Mouse (Mus musculus) midbrain, embryonic 12.5 days (tissue): ENCODE measurements around the gene Ror1. TPM values are rescaled to one million over a fixed set of nuclear protein-coding genes. Genes with fewer than 3 reads are reported as not detected.

Experiments
- ATAC-seq: fragments of 200-750 bp; cut with Nextera tagmentation; 2 replicates; pipeline ENCODE4 v1.8.0; 2017; ENCODE audit warnings: low read depth, moderate TSS enrichment, moderate library complexity; ENCODE audit not compliant: low FRiP score
- H3K27ac ChIP-seq: fragments of 300-500 bp; sonication (generic); replicated peaks from 2 replicates; pipeline ENCODE4 v1.5.1; 2016; ENCODE audit warnings: mild to moderate bottlenecking
- H3K27me3 ChIP-seq: fragments of 300-500 bp; sonication (generic); 2 replicates; pipeline ENCODE4 v1.6.1; 2016; ENCODE audit warnings: mild to moderate bottlenecking
- H3K36me3 ChIP-seq: fragments of 300-500 bp; sonication (generic); 2 replicates; pipeline ENCODE4 v1.6.1; 2016
- H3K4me1 ChIP-seq: fragments of 300-500 bp; sonication (generic); 2 replicates; pipeline ENCODE4 v1.6.1; 2016
- H3K4me2 ChIP-seq: fragments of 300-500 bp; sonication (generic); replicated peaks from 2 replicates; pipeline ENCODE4 v1.6.1; 2016; ENCODE audit warnings: mild to moderate bottlenecking, moderate library complexity
- H3K4me3 ChIP-seq: fragments of 300-500 bp; sonication (generic); 2 replicates; pipeline ENCODE4 v1.5.1; 2016; ENCODE audit warnings: mild to moderate bottlenecking
- H3K9ac ChIP-seq: fragments of 300-500 bp; sonication (generic); replicated peaks from 2 replicates; pipeline ENCODE4 v1.6.1; 2016; ENCODE audit warnings: mild to moderate bottlenecking, moderate library complexity
- H3K9me3 ChIP-seq: fragments of 300-500 bp; sonication (generic); 2 replicates; pipeline ENCODE4 v1.6.1; 2016; ENCODE audit warnings: mild to moderate bottlenecking
- WGBS: fragments of 180-500 bp; shearing (Covaris S2); methylation state at CpG from one replicate; pipeline ENCODE4 v1.1.7; 2016; 5-methylcytosine and 5-hydroxymethylcytosine counted together
- polyA plus RNA-seq: library from polyadenylated mRNA; unstranded; fragments of >200 nt; fragmentation: Nextera tagmentation; extraction: Ambion mirVana; gene quantifications from 2 replicates; pipeline ENCODE4 v1.2.1, GENCODE M21; 2016

Ror1 gene
- polyA plus RNA-seq, 1 experiment from 2014 or later, result 6.3 TPM

GRCm38 (mm10) chr4:100271059-100271735, 175.6 kb downstream of the Ror1 start:
- no peak overlapping the region for H3K27ac ChIP-seq
- 84% methylated on average over 10 of the region's 10 CpGs for WGBS
- no peak for ATAC-seq
- no peaks in the 10 kb centered on the region for H3K36me3 ChIP-seq
- H3K27me3 ChIP-seq, result no peaks in the 10 kb centered on the region
- no peak overlapping the region for H3K4me3 ChIP-seq
- no peak overlapping the region for H3K4me2 ChIP-seq
- no peak overlapping the region for H3K9ac ChIP-seq
- no peaks in the 10 kb centered on the region for H3K9me3 ChIP-seq
- no peaks in the 10 kb centered on the region for H3K4me1 ChIP-seq

- Histone ChIP-seq H3K36me3 (no peaks in the 10 kb centered on the region), H3K9ac (no peak overlapping the region), H3K27me3 (no peaks in the 10 kb centered on the region), H3K4me2 (no peak overlapping the region), H3K9me3 (no peaks in the 10 kb centered on the region), H3K27ac (no peak overlapping the region), H3K4me3 (no peak overlapping the region), H3K4me1 (no peaks in the 10 kb centered on the region)
- no peak for ATAC-seq
- WGBS, result 61% methylated on average over 6 of the region's 6 CpGs
Measured at GRCm38 (mm10) chr4:100271736-100272127, 176.1 kb downstream of the Ror1 start.

GRCm38 (mm10) chr4:100273356-100273755, 177.8 kb downstream of the Ror1 start:
- no peak overlapping the region for H3K4me3 ChIP-seq
- no peaks in the 10 kb centered on the region for H3K4me1 ChIP-seq
- no peak for ATAC-seq
- no peaks in the 10 kb centered on the region for H3K9me3 ChIP-seq
- WGBS, result 86% methylated on average over 3 of the region's 3 CpGs
- no peak overlapping the region for H3K4me2 ChIP-seq
- H3K36me3 ChIP-seq, result no peaks in the 10 kb centered on the region
- H3K27me3 ChIP-seq, result no peaks in the 10 kb centered on the region
- no peak overlapping the region for H3K9ac ChIP-seq
- H3K27ac ChIP-seq, result no peak overlapping the region

GRCm38 (mm10) chr4:100273807-100274480, 178.4 kb downstream of the Ror1 start:
- Histone ChIP-seq H3K27me3 (no peaks in the 10 kb centered on the region), H3K4me2 (no peak overlapping the region), H3K9ac (no peak overlapping the region), H3K36me3 (no peaks in the 10 kb centered on the region), H3K4me3 (no peak overlapping the region), H3K27ac (no peak overlapping the region), H3K4me1 (no peaks in the 10 kb centered on the region), H3K9me3 (no peaks in the 10 kb centered on the region)
- 93% methylated on average over 4 of the region's 4 CpGs for WGBS
- no peak for ATAC-seq

- H3K4me1 ChIP-seq, result no peaks in the 10 kb centered on the region
- no peaks in the 10 kb centered on the region for H3K36me3 ChIP-seq
- H3K27me3 ChIP-seq, result no peaks in the 10 kb centered on the region
- no peak for ATAC-seq
- no peak overlapping the region for H3K27ac ChIP-seq
- no peak overlapping the region for H3K4me2 ChIP-seq
- H3K9ac ChIP-seq, result no peak overlapping the region
- 84% methylated on average over 7 of the region's 7 CpGs for WGBS
- H3K4me3 ChIP-seq, result no peak overlapping the region
- no peaks in the 10 kb centered on the region for H3K9me3 ChIP-seq
Measured at GRCm38 (mm10) chr4:100276482-100276881, 180.9 kb downstream of the Ror1 start.

- 85% methylated on average over 1 of the region's 1 CpGs for WGBS
- ATAC-seq, result no peak
Measured at GRCm38 (mm10) chr4:100276970-100277369, 181.4 kb downstream of the Ror1 start.

GRCm38 (mm10) chr4:100283171-100283880, 187.7 kb downstream of the Ror1 start:
- H3K4me1 ChIP-seq, result no peaks in the 10 kb centered on the region
- no peaks in the 10 kb centered on the region for H3K9me3 ChIP-seq
- no peaks in the 10 kb centered on the region for H3K36me3 ChIP-seq
- H3K27me3 ChIP-seq, result no peaks in the 10 kb centered on the region
- no peak overlapping the region for H3K4me3 ChIP-seq
- no peak for ATAC-seq
- H3K4me2 ChIP-seq, result no peak overlapping the region
- WGBS, result 94% methylated on average over 8 of the region's 8 CpGs
- no peak overlapping the region for H3K9ac ChIP-seq
- H3K27ac ChIP-seq, result no peak overlapping the region

More at GRCm38 (mm10) chr4:100276970-100277369, 181.4 kb downstream of the Ror1 start:
- Histone ChIP-seq H3K4me3 (no peak overlapping the region), H3K27ac (no peak overlapping the region), H3K27me3 (no peaks in the 10 kb centered on the region), H3K9me3 (no peaks in the 10 kb centered on the region), H3K36me3 (no peaks in the 10 kb centered on the region), H3K4me2 (no peak overlapping the region), H3K4me1 (no peaks in the 10 kb centered on the region), H3K9ac (no peak overlapping the region)

GRCm38 (mm10) chr4:100284528-100284927, 188.9 kb downstream of the Ror1 start:
- Histone ChIP-seq H3K36me3 (no peaks in the 10 kb centered on the region), H3K4me3 (no peak overlapping the region), H3K27ac (no peak overlapping the region), H3K4me2 (no peak overlapping the region), H3K9me3 (no peaks in the 10 kb centered on the region), H3K9ac (no peak overlapping the region), H3K27me3 (no peaks in the 10 kb centered on the region), H3K4me1 (no peaks in the 10 kb centered on the region)
- ATAC-seq, result no peak
- 91% methylated on average over 6 of the region's 6 CpGs for WGBS

GRCm38 (mm10) chr4:100286111-100286541, 190.5 kb downstream of the Ror1 start:
- H3K27me3 ChIP-seq, result no peaks in the 10 kb centered on the region
- 53% methylated on average over 7 of the region's 7 CpGs for WGBS
- H3K4me2 ChIP-seq, result no peak overlapping the region
- H3K9me3 ChIP-seq, result no peaks in the 10 kb centered on the region
- H3K4me3 ChIP-seq, result no peak overlapping the region
- H3K4me1 ChIP-seq, result no peaks in the 10 kb centered on the region
- H3K36me3 ChIP-seq, result no peaks in the 10 kb centered on the region
- H3K27ac ChIP-seq, result no peak overlapping the region
- ATAC-seq, result no peak
- no peak overlapping the region for H3K9ac ChIP-seq

- Histone ChIP-seq H3K4me3 (no peak overlapping the region), H3K4me2 (no peak overlapping the region), H3K27ac (no peak overlapping the region), H3K9me3 (no peaks in the 10 kb centered on the region), H3K27me3 (no peaks in the 10 kb centered on the region), H3K9ac (no peak overlapping the region), H3K36me3 (no peaks in the 10 kb centered on the region), H3K4me1 (no peaks in the 10 kb centered on the region)
- no peak for ATAC-seq
Measured at GRCm38 (mm10) chr4:100286800-100287199, 191.2 kb downstream of the Ror1 start.

GRCm38 (mm10) chr4:100287829-100288228, 192.2 kb downstream of the Ror1 start:
- no peaks in the 10 kb centered on the region for H3K36me3 ChIP-seq
- WGBS, result 92% methylated on average over 4 of the region's 4 CpGs
- ATAC-seq, result no peak

GRCm38 (mm10) chr4:100291015-100291651, 195.5 kb downstream of the Ror1 start:
- Histone ChIP-seq H3K9ac (no peak overlapping the region), H3K4me2 (no peak overlapping the region), H3K27ac (no peak overlapping the region), H3K9me3 (no peaks in the 10 kb centered on the region), H3K36me3 (no peaks in the 10 kb centered on the region), H3K4me3 (no peak overlapping the region), H3K27me3 (no peaks in the 10 kb centered on the region), H3K4me1 (no peaks in the 10 kb centered on the region)
- no peak for ATAC-seq
- WGBS, result 84% methylated on average over 5 of the region's 5 CpGs

More at GRCm38 (mm10) chr4:100287829-100288228, 192.2 kb downstream of the Ror1 start:
- H3K4me1 ChIP-seq, result no peaks in the 10 kb centered on the region
- no peak overlapping the region for H3K4me2 ChIP-seq
- H3K9ac ChIP-seq, result no peak overlapping the region
- H3K27ac ChIP-seq, result no peak overlapping the region
- H3K9me3 ChIP-seq, result no peaks in the 10 kb centered on the region
- no peaks in the 10 kb centered on the region for H3K27me3 ChIP-seq
- no peak overlapping the region for H3K4me3 ChIP-seq
